Mouse (Mus musculus) neutrophil, adult 5-6 weeks (primary cell): ENCODE measurements at regions not wholly inside any gene's neighbourhood (a gene's known extent, or its start where the extent isn't known, plus 50 kb on each side); places are given as distances from the start of the nearest gene placed in this dataset.
"Not testable (repeated sequence)": the region's sequence is repeated elsewhere in the genome, so short reads cannot be mapped to it uniquely, and the experiment has no call there.

ENCODE experiments used
- ATAC-seq: fragments of 151-379, 151-347 bp; 2 replicates; pipeline ENCODE4 v1.8.0; 2017; ENCODE audit warnings: mild to moderate bottlenecking, moderate TSS enrichment; ENCODE audit not compliant: insufficient number of reproducible peaks, poor library complexity, low FRiP score, severe bottlenecking; ENCODE audit errors: extremely low read depth

GRCm38 (mm10) chr1:13042326-13042725, 1628.4 kb downstream of the A830018L16Rik start:
- no peak for ATAC-seq

DNA sequence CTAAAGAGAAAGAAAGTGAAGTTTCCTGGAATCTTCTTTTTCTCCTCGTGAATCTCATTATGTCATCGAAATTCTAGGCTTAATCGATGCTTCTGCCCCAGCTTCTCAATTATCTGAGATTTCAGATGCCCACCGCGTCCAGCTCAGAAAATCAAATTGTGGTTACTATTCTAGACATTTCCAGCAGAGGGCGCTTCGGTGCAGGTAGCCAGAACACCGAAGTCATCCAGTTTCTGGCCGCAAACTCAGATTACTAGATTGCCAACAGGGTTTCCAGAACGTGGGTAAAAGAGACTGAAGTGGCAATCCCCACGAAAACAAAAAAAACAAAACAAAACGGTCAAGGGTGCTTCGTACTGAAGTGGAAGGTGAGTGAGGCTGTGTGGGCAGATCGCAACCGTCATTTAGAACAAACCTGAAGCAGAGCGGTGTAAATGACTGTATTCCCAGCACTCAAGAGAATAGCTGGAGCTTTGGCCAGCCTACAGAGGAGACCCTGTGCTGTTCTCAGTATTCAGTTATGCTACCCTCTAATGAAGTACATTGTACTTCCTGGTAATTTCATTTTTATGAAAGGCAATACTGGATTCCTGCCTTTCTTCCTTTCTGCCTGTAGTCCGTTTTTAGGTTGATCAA, 1636.4 kb downstream of the A830018L16Rik start:
- ATAC-seq = peak; percentile 33; the same call in 1 of the 2 replicates

DNA sequence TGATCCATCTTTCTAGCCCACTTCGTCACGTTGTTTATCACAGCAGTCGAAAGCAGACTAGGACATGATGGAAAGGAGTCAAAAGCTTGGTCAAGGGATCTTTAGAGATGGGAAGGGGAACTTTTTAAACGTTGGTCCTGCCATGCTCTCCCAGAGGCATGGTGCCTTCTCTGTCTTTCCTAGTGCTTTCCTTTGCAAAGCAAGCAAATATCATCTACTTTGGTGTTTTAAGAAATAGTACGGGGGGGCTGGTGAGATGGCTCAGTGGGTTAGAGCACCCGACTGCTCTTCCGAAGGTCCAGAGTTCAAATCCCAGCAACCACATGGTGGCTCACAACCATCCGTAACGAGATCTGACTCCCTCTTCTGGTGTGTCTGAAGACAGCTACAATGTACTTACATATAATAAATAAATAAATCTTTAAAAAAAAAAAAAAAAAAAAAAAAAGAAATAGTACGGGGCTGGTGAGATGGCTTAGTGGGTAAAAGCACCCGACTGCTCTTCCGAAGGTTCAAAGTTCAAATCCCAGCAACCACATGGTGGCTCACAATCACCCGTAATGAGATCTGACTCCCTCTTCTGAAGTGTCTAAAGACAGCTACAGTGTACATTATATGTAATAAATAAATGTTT, 1637.6 kb downstream of the A830018L16Rik start:
- ATAC-seq = not testable (repeated sequence)

GRCm38 (mm10) chr1:13052067-13052460, 1638.2 kb downstream of the A830018L16Rik start:
- peak; percentile 61 for ATAC-seq

DNA sequence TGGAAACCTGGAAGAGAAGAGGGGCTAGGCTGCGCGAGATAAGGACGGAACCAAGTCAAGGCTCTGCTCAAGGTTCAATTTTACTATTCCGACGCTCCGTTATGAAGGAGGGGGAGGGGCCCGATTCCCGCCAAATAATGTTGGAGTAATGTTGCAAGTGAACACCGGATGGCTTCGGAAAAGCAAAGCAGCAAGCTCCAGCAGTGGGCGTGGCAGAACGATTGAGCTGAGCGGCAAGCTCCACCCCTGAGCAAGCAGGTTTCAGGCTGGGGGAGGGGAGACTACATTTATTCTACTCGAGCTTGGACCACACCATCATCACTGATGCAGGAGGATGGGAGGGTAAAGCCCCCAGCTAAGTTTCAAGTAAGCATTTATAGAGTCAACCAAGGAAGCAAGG, 1643.8 kb downstream of the A830018L16Rik start:
- ATAC-seq = no peak

DNA sequence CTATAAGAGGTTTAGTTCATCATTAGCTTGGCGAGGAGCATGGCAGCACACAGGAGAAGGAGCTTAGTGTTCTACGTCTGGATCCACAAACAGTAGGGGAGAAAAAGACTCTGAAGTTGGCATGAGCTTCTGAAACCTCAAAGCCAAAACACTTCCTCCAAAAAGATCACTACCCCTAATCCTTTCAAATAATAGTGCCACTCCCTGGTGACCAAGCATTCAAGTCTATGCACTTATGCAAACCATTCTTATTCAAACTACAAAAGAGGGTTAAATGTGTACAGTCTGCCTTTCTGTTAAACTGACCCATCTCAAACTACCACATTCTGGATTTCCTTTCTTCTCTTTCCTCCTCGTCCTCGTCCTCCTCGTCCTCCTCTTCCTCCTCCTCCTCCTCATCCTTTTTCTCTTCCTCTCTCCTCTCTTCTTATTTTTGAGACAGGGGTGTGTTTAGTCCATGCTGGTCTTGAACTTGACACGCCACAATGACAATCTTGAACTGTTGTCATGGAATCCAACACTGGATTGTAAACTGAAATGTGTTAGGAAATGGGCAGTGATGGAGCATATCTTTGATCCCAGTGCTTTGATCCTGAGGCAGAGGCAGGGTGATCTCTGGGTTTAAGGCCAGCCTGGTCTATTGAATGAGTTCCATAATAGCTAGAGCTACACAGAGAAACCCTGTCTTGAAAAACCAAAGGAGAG, 1645.9 kb downstream of the A830018L16Rik start:
- ATAC-seq = no peak
